Mouse (Mus musculus) G1E (cell line): ENCODE measurements around the gene Fam20b.

Experiments used
- CTCF ChIP-seq: IDR thresholded peaks from 2 replicates; pipeline ENCODE4 v1.5.1; 2012; ENCODE audit warnings: low read depth, low read length, inconsistent platforms, mixed read lengths
- TAL1 ChIP-seq: conservative IDR thresholded peaks from 2 replicates; pipeline ENCODE4 v1.6.1; 2012; ENCODE audit warnings: low read depth, low read length, inconsistent platforms, mixed read lengths

DNA sequence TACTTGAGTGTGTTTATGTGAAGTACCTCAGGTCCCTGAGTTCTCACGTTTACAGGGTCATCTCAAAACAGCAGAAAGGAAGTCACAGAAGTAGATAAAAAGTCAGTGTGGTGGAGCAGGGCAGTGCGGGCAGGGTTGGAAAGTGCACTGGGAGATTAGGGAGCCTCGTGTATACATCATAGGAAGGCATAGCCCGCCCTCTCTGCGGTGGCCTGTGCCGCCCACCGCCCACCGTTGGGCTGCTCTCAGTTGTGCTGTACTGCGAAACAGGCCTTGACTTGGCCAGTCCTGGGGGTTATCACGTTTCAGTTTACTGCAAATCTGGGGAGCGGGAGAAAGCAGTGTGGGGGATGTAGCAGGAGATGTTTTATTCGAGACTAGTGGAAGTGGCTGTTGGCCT, 76.1 kb downstream of the Fam20b start:
- TF ChIP-seq CTCF (no peak), TAL1 (no peak)
